Mouse (Mus musculus) activated CD4-positive, CD25-positive, alpha-beta regulatory T cell, adult 9 weeks (primary cell): ENCODE data around the gene Mtg2. TPM values are rescaled to one million over a fixed set of nuclear protein-coding genes. Genes with fewer than 3 reads are reported as not detected.

Source experiments
- polyA plus RNA-seq: library from polyadenylated mRNA; unstranded; fragments of 100-300 nt; shearing (Covaris generic); gene quantifications from one replicate; pipeline ENCODE4 v1.2.1, GENCODE M21; 2017

The Mtg2 gene
- 57.7 TPM for polyA plus RNA-seq

GRCm38 (mm10) chr2:180070481-180071453, at the start of gene Mtg2:
Mtg2 (plus strand) TSS chr2:180070588.

GRCm38 (mm10) chr2:180024401-180025098, 45.8 kb upstream of the Mtg2 start, which contains the start of gene Lsm14b:
Lsm14b (plus strand) TSS chr2:180024987.

DNA sequence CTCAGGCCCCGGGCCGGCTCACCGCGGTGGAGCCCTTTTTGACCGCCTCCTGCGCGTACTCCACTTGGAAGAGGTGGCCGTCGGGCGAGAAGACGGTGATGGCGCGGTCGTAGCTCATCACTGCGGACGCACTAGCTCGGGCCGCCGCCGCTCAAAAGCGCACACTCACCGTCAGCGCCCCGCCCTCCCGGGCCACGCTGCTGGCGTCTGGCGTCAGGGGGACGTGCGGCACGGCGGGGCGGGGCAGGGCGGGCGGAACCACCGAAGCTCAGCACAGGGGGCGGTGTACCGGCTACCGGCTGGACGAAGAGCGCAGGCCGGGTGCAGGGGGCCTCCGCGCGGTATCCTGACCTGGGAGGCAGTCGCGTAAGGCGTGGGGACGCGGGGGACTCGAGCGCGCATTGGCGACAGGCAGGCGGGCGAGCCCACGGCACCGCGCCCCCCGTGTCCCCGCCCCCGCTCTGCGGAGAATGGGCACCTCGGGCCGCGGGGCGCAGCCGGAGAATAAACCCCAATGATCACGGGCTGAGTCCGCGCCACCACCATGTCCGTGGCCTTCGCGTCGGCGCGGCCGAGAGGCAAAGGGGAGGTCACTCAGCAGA, 28.0 kb upstream of the Mtg2 start, which contains the start of the genes Psma7 and Ss18l1:
Gene Psma7 (minus strand): TSS at position 178 of the 602 bp plus-strand sequence.
Gene Ss18l1 (plus strand): TSS at position 254 of the 602 bp plus-strand sequence.

GRCm38 (mm10) chr2:180103978-180104658, 33.7 kb downstream of the Mtg2 start, which contains the start of gene Hrh3:
Hrh3 (minus strand) TSS chr2:180104488.

DNA sequence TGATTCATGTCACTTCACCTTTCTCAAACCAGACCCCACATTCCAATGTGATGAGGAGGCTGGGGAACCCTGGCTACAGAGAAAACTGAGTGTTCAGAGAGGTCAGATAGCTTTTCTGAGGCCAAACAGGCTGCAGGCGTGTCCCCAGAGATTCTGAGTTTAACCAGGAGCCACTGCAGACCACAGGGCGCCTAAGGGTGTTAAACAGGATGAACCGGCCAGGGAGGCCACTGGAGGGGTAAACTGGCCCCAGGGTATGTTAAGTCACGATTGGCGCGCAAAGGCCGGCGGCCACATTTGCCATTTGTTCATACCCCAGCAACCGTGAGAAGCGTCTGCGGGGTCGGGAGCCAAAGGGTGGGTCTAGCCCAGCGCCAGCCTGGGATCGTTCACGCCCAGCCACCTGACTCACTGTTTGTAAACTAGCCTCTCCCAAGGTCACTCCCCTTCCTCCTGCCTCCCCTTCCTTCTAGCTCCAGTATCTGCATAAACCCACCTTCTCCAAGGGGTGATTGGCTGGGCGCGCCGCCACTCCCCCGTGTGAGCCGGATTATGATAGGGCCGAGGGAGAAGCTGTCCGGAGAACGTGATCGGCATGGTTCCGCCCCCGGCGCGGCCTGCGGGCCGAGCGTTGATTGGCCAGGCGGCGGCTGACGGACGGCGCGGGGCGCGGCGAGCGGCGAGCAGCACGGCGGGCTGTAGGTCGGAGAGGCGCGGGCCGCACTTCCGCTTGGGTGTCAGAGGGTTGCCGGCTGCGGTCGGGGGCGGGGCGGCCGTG, 48.5 kb downstream of the Mtg2 start, which contains the start of gene Osbpl2:
Gene Osbpl2 (plus strand): TSS at position 646 of the 778 bp plus-strand sequence.

Other genes starting within 250 kb of the Mtg2 start
- 3.7 TPM for gene Taf4, start 93.9 kb upstream of the Mtg2 start, polyA plus RNA-seq
- 1.8 TPM for gene Lsm14b, start 45.6 kb upstream of the Mtg2 start, polyA plus RNA-seq
- gene Psma7, start 28.2 kb upstream of the Mtg2 start, polyA plus RNA-seq = 496 TPM
- 2.2 TPM for gene Ss18l1, start 28.1 kb upstream of the Mtg2 start, polyA plus RNA-seq
- not detected for gene Hrh3, start 33.9 kb downstream of the Mtg2 start, polyA plus RNA-seq
- 48.7 TPM for gene Osbpl2, start 48.7 kb downstream of the Mtg2 start, polyA plus RNA-seq
- 157 TPM for gene Adrm1, start 100.9 kb downstream of the Mtg2 start, polyA plus RNA-seq
- 0.73 TPM for gene Lama5, start 155.3 kb downstream of the Mtg2 start, polyA plus RNA-seq
- gene Rps21, start 186.8 kb downstream of the Mtg2 start, polyA plus RNA-seq = 785 TPM
- gene Cables2, start 202.9 kb downstream of the Mtg2 start, polyA plus RNA-seq = 1.9 TPM
- 0.20 TPM for gene Rbbp8nl, start 219.3 kb downstream of the Mtg2 start, polyA plus RNA-seq